Mouse (Mus musculus) forebrain, embryonic 11.5 days (tissue): Measurements from ENCODE around the gene Rps25. TPM values are rescaled to one million over a fixed set of nuclear protein-coding genes. Genes with fewer than 3 reads are reported as not detected.
"Not testable (repeated sequence)": the region's sequence is repeated elsewhere in the genome, so short reads cannot be mapped to it uniquely, and the experiment has no call there.

ENCODE experiments used
- ATAC-seq: fragments of 200-750 bp; cut with Nextera tagmentation; replicated peaks from 2 replicates; pipeline ENCODE4 v1.8.0; 2017; ENCODE audit warnings: moderate TSS enrichment; ENCODE audit not compliant: low FRiP score
- DNase-seq: peaks from one replicate; pipeline ENCODE4 v3.0.0-alpha.2; 2017; ENCODE audit warnings: low spot score
- H3K27ac ChIP-seq: fragments of 300-500 bp; sonication (generic); 2 replicates; pipeline ENCODE4 v1.5.1; 2014; ENCODE audit warnings: low read depth, low read length
- H3K27me3 ChIP-seq: fragments of 300-500 bp; sonication (generic); 2 replicates; pipeline ENCODE4 v1.6.1; 2014; ENCODE audit warnings: mild to moderate bottlenecking, low read length, mixed read lengths; ENCODE audit not compliant: control insufficient read depth, insufficient read depth
- H3K36me3 ChIP-seq: fragments of 300-500 bp; sonication (generic); 2 replicates; pipeline ENCODE4 v1.6.1; 2014; ENCODE audit warnings: mild to moderate bottlenecking, low read length, moderate library complexity, mixed read lengths; ENCODE audit not compliant: control insufficient read depth, insufficient read depth
- H3K4me1 ChIP-seq: fragments of 300-500 bp; sonication (generic); replicated peaks from 2 replicates; pipeline ENCODE4 v1.6.1; 2014; ENCODE audit warnings: low read length, mixed read lengths; ENCODE audit not compliant: control insufficient read depth, insufficient read depth
- H3K4me2 ChIP-seq: fragments of 300-500 bp; sonication (generic); 2 replicates; pipeline ENCODE4 v1.6.1; 2014; ENCODE audit warnings: low read depth, mild to moderate bottlenecking, low read length, moderate library complexity, mixed read lengths; ENCODE audit not compliant: severe bottlenecking
- H3K4me3 ChIP-seq: fragments of 300-500 bp; sonication (generic); 2 replicates; pipeline ENCODE4 v1.5.1; 2014; ENCODE audit warnings: low read depth, low read length
- H3K9ac ChIP-seq: fragments of 300-500 bp; sonication (generic); 2 replicates; pipeline ENCODE4 v1.6.1; 2014; ENCODE audit warnings: low read length
- H3K9me3 ChIP-seq: fragments of 300-500 bp; sonication (generic); 2 replicates; pipeline ENCODE4 v1.6.1; 2016; ENCODE audit warnings: low read length, mixed read lengths; ENCODE audit not compliant: control insufficient read depth
- WGBS: fragments of 180-500 bp; shearing (Covaris S2); extraction: QIAGEN DNeasy Blood & Tissue Kit; methylation state at CpG from one replicate; pipeline ENCODE4 v1.1.7; 2014; 5-methylcytosine and 5-hydroxymethylcytosine counted together
- polyA plus RNA-seq: library from polyadenylated mRNA; unstranded; fragments of >200 nt; fragmentation: Nextera tagmentation; extraction: Ambion mirVana; gene quantifications from 2 replicates; pipeline ENCODE4 v1.2.1, GENCODE M21; 2014

The Rps25 gene
- polyA plus RNA-seq, 1 experiment from 2014 or later: 1,699 TPM

DNA sequence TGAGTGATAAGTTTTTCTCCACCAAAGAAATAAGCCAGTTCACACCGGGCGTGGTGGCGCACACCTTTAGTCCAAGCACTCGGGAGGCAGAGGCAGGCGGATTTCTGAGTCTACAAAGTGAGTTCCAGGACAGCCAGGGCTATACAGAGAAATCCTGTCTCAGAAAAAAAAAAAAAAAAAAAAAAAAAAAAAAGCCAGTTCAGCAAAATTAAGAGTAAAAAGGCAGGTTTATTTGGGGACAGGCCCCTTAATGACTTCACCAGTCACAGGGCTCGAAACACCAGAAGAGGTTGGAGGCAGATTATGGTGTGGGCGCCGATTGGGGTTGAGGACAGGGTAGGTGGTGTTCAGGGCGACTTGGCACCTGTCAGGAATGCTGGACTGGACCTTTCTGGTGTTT is 12.8 kb downstream of the Rps25 start:
- not testable (repeated sequence) for H3K27ac ChIP-seq, H3K27me3 ChIP-seq, DNase-seq, H3K9ac ChIP-seq, H3K4me2 ChIP-seq, H3K4me3 ChIP-seq, H3K9me3 ChIP-seq, H3K4me1 ChIP-seq, ATAC-seq, H3K36me3 ChIP-seq
- WGBS: 95% methylated on average over 9 of the region's 9 CpGs

DNA sequence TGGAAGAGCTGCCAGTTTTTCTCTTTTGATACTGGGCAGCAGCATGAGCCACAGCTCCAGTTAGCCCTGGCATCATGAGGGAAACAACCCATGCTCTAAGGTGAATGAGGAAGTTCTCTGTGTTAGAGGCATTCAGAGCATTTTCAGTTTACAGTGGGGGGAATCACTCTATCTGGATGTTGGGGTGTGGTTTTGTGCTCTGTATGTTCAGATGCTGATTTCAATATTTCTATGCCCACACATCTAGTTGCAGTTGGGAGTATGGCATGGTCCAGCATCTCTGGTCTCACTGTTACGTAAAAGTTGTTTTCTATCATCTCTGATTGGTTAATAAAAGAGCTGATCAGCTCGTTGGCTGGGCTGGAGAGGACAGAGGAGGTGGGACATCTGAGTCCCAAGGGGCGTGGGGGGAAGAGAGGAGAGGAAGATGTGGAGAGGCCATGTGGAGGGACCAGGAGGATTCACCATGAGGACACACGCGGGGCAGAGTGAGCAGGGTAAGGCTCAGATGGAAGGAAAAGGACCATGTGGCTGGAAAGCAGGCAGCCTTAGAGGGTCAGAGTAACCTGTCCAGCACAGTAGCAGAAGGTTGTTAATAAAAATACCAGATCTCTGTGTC is 13.4 kb downstream of the Rps25 start:
- H3K27ac ChIP-seq: no peak overlapping the region
- no peaks in the 10 kb centered on the region for H3K27me3 ChIP-seq
- H3K36me3 ChIP-seq: peaks cover 3% of the 10 kb centered on the region; the same call in 1 of the 2 replicates
- no peak overlapping the region for H3K4me2 ChIP-seq
- no peaks in the 10 kb centered on the region for H3K9me3 ChIP-seq
- WGBS: 76% methylated on average over 5 of the region's 5 CpGs
- H3K4me1 ChIP-seq: 0 out of 2 replicates have a peak, but pooled peaks cover 2% of the 10 kb centered on the region
- no peak overlapping the region for H3K9ac ChIP-seq
- ATAC-seq: no peak
- no peak overlapping the region for H3K4me3 ChIP-seq
- DNase-seq: no peak

DNA sequence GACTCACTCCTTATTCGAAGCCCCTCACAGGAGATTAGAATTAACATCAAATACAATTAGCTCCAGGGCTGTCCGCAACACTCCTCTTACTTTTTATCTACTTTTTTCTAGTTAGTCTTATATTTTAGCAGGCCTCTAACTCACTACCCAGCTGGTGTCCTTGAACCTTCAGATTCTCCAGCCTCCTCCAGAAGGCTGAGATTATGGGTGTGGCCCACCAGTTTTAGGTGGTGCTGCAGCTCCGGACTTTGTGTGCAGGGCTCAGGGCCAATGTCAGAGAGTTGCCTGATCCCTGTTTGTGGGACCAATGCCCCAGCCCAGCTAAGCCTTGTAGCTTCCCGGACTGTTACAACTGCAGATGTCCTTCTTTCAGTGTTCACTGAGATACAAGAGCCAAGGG is 16.6 kb downstream of the Rps25 start:
- Histone ChIP-seq H3K9ac (no peak overlapping the region), H3K4me3 (no peak overlapping the region), H3K27me3 (no peaks in the 10 kb centered on the region), H3K4me1 (no peaks in the 10 kb centered on the region), H3K36me3 (no peaks in the 10 kb centered on the region), H3K27ac (no peak overlapping the region), H3K9me3 (no peaks in the 10 kb centered on the region), H3K4me2 (no peak overlapping the region)
- ATAC-seq: no peak
- no peak for DNase-seq
- WGBS: 86% methylated on average over 4 of the region's 4 CpGs

DNA sequence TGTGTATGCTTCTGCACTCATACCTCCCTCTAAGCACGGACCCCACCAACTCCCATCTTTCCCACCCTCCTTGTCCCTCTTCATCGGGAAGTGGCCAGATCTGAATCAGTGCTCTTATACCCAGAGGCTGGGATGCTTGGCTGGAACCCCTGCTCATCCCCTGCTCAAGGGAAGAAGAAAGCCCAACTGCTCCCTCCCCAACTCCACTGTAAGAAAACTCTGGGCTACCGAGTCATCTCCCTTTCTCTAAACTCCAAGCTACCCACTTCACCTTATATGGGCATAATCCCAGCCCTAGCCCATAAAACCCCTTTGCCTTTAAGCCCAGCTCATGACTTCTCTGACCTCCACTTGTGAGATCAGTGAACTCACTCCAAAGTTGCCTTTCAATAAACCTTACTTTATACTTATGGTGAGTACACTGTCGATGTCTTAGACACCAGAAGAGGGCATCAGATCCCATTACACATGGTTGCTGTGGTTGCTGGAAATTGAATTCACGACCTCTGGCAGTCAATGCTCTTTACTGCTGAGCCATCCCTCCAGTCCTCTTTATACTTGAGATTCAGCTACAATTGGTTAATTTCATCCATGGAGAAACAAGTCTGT is 25.7 kb downstream of the Rps25 start:
- WGBS: 58% methylated on average over 5 of the region's 5 CpGs
- ATAC-seq (no peak), DNase-seq (no peak)
- no peak overlapping the region for H3K27ac ChIP-seq
- no peak overlapping the region for H3K4me3 ChIP-seq
- no peaks in the 10 kb centered on the region for H3K4me1 ChIP-seq
- H3K27me3 ChIP-seq: no peaks in the 10 kb centered on the region
- no peak overlapping the region for H3K4me2 ChIP-seq
- no peaks in the 10 kb centered on the region for H3K36me3 ChIP-seq
- H3K9me3 ChIP-seq: no peaks in the 10 kb centered on the region
- no peak overlapping the region for H3K9ac ChIP-seq

DNA sequence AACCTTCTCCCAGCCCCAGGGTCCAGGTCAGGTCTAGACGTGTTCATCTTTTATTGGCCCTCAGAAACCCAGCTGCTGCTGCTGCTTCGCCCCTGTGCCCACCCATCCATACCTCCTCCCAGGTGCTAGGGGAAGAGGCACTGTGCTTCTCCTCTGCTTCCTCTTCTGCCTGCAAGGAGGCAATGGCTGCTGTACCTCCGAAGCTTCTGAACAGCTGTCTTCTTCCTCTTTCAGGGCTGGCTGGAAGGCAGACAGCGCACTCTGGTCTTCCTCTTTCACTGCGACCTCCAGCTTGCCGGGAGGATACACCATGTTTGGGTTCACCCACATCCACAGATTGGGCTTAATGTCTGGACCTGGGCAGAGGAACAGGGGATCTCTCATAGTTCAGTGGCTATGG is 28.8 kb downstream of the Rps25 start:
- ATAC-seq: no peak
- no peak for DNase-seq
- Histone ChIP-seq H3K27me3 (no peaks in the 10 kb centered on the region), H3K9ac (no peak overlapping the region), H3K27ac (no peak overlapping the region), H3K36me3 (no peaks in the 10 kb centered on the region), H3K9me3 (no peaks in the 10 kb centered on the region), H3K4me2 (no peak overlapping the region), H3K4me3 (no peak overlapping the region), H3K4me1 (no peaks in the 10 kb centered on the region)
- 91% methylated on average over 6 of the region's 6 CpGs for whole genome bisulfite sequencing

DNA sequence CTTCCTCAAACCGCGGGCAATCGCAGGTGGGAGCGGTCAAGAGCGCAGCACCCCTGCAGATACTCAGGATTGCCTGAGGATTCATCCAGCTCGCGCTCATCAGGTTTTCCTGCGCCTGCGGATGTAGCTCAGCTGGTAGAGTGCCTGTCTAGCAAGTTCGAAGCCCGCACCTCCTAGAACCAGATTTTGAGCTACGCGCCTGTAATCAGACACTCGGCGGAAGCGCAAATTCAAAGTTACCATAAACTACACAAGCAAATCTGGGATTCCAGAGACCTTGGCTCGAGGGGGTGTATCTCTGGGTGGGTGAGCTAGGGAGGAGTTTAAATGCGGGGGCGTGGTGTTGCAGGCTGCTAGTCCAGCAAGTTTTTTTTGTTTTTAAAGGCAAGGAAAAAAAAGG is 34.0 kb downstream of the Rps25 start, which contains the start of gene Foxr1:
Foxr1 (minus strand) TSS at position 176 of the 400 bp plus-strand sequence.
- Histone ChIP-seq H3K4me3 (no peak within 1 kb of the TSS), H3K4me2 (no peak within 1 kb of the TSS), H3K9me3 (no peaks in the 10 kb centered on the region), H3K4me1 (no peaks in the 10 kb centered on the region), H3K36me3 (no peaks in the 10 kb centered on the region), H3K9ac (no peak within 1 kb of the TSS), H3K27ac (no peak within 1 kb of the TSS), H3K27me3 (no peaks in the 10 kb centered on the region)
- DNase-seq (no peak), ATAC-seq (no peak)
- 81% methylated on average over 19 of the region's 19 CpGs for WGBS

DNA sequence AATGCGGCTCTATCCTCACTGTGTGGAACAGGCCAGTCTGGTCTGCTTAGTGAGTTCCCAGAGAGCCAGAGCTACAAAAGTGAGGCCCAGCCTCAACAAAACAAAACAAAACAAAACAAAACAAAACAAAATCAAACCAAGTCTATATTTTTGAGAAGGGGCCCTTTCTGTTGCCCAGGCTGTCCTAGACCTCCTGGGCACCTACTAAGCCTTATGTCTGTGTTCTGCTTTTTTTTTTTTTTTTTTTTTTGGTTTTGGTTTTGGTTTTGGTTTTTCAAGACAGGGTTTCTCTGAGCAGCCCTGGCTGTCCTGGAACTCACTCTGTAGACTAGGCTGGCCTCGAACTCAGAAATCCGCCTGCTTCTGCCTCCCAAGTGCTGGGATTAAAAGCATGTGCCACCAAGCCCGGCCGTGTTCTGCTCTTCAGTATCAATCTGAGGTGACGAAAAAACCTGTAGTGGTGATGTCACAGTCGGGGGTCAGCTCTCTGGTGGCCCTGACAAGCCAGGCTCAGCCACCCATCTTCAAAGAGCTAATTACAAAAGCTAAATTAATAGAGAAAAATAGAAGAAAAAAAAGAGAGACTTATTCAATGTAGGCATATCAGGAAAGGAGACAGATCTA is 37.6 kb downstream of the Rps25 start:
- H3K9ac ChIP-seq, H3K27ac ChIP-seq, H3K4me1 ChIP-seq, H3K4me3 ChIP-seq, H3K36me3 ChIP-seq, ATAC-seq, DNase-seq, H3K9me3 ChIP-seq, H3K27me3 ChIP-seq, H3K4me2 ChIP-seq: not testable (repeated sequence)
- 85% methylated on average over 7 of the region's 7 CpGs for WGBS

DNA sequence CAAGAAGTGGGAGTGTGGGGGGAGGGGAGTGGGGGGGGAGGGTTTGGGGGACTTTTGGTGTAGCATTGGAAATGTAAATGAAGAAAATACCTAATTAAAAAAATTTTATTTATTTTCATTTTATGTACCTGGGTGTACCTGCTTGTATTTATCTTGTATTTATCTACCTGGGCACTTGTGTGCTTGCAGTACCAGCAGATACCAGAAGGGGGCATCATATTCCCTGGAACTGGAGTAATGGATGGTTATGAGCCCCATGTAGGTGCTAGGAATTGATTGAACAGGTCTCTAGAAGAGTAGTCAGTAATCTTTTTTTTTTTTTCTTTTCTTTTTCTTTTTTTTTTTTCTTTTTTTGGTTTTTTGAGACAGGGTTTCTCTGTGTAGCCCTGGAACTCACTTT is 43.4 kb downstream of the Rps25 start:
- H3K27ac ChIP-seq: no peak overlapping the region
- ATAC-seq: no peak
- no peak overlapping the region for H3K9ac ChIP-seq
- no peak for DNase-seq
- peaks cover 5% of the 10 kb centered on the region; the same call in 1 of the 2 replicates for H3K4me1 ChIP-seq
- H3K4me3 ChIP-seq: no peak overlapping the region
- no peaks in the 10 kb centered on the region for H3K36me3 ChIP-seq
- no peak overlapping the region for H3K4me2 ChIP-seq
- no peaks in the 10 kb centered on the region for H3K27me3 ChIP-seq
- no peaks in the 10 kb centered on the region for H3K9me3 ChIP-seq
